In genomic region chr16:56028722-56029551, GRCm38 (mm10) we compare ENCODE assay signal across 8 mouse cellular contexts. TPM values are rescaled to one million over a fixed set of nuclear protein-coding genes. Genes with fewer than 3 reads are reported as not detected.
DNase-seq lines count a peak whose midpoint lies in the region; ATAC-seq and TF ChIP-seq lines count a peak whose summit lies in the region.

No protein-coding gene starts in this region.

- peak overlapping the region; percentile 89 for H3K4me3 ChIP-seq in heart, embryonic 12.5 days
- peak overlapping the region; percentile 90 for H3K4me3 ChIP-seq in G1E (ENCODE audit: low read depth, low read length)
- peak overlapping the region; percentile 87 for H3K4me3 ChIP-seq in embryonic facial prominence, embryonic 13.5 days
- peak overlapping the region; percentile 91 for H3K4me3 ChIP-seq in lung, postnatal 0 days (ENCODE audit: low read depth, low read length)

- peak overlapping the region; percentile 95 for H3K9ac ChIP-seq in heart, embryonic 12.5 days
- H3K9ac ChIP-seq in embryonic facial prominence, embryonic 13.5 days: peak overlapping the region; percentile 97
- H3K9ac ChIP-seq in lung, postnatal 0 days (replicated peaks; ENCODE audit: low read depth): peak overlapping the region; percentile 90

- intact Hi-C loops in heart, postnatal 25 days (cut with DNase I): loop anchor here (2.0 kb wide), 2 partner anchors 54 to 62 kb away; partner anchors contain the start of gene Rpl24

- peaks cover 22% of the 10 kb centered on the region for H3K4me1 ChIP-seq in heart, embryonic 12.5 days (replicated peaks)
- H3K4me1 ChIP-seq in G1E (ENCODE audit: insufficient read depth, low read depth, low read length): peaks cover 40% of the 10 kb centered on the region
- peaks cover 20% of the 10 kb centered on the region for H3K4me1 ChIP-seq in embryonic facial prominence, embryonic 13.5 days
- H3K4me1 ChIP-seq in lung, postnatal 0 days (ENCODE audit: insufficient read depth, low read depth, low read length): peaks cover 14% of the 10 kb centered on the region

- no peak for DNase-seq in heart, postnatal 25 days (ENCODE audit: low spot score)
- peak; percentile 44 for DNase-seq in G1E (ENCODE audit: low spot score)
- DNase-seq in induced T-regulatory cell, adult 2 months (ENCODE audit: low read depth): peak; percentile 74
- DNase-seq in lung, postnatal 0 days (ENCODE audit: low spot score): peak; percentile 70
- peak; percentile 36 for DNase-seq in splenic B cell, adult 2 months (ENCODE audit: low read depth, low spot score)
- no peak for DNase-seq in spleen, postnatal 36 days (ENCODE audit: low spot score in 2 of 2)

- TF ChIP-seq EP300 in lung, postnatal 0 days (IDR thresholded peaks at IDR 0.05): no peak

- peak; percentile 90 for ATAC-seq in heart, embryonic 12.5 days (ENCODE audit: insufficient number of reproducible peaks, low FRiP score)
- no peak for ATAC-seq in G1E (ENCODE audit: extremely low read depth, insufficient number of reproducible peaks, low FRiP score, poor library complexity, severe bottlenecking)
- ATAC-seq in embryonic facial prominence, embryonic 13.5 days (ENCODE audit: insufficient number of reproducible peaks, insufficient read depth, low FRiP score, low TSS enrichment, low read depth): peak; percentile 79
- ATAC-seq in lung, postnatal 0 days: peak; percentile 86

- H3K27ac ChIP-seq in heart, embryonic 12.5 days (ENCODE audit: poor library complexity, severe bottlenecking): peak overlapping the region; percentile 90
- H3K27ac ChIP-seq in embryonic facial prominence, embryonic 13.5 days: peak overlapping the region; percentile 95
- peak overlapping the region; percentile 94 for H3K27ac ChIP-seq in lung, postnatal 0 days (ENCODE audit: low read length)

- H3K36me3 ChIP-seq in heart, embryonic 12.5 days: peaks cover 36% of the 10 kb centered on the region
- peaks cover 59% of the 10 kb centered on the region for H3K36me3 ChIP-seq in G1E (replicated peaks)
- H3K36me3 ChIP-seq in embryonic facial prominence, embryonic 13.5 days: peaks cover 33% of the 10 kb centered on the region
- no peaks in the 10 kb centered on the region for H3K36me3 ChIP-seq in lung, postnatal 0 days (ENCODE audit: insufficient read depth, low read length)
- H3K36me3 ChIP-seq in splenic B cell, adult 2 months (ENCODE audit: control insufficient read depth, insufficient read depth, low read length, poor library complexity, severe bottlenecking): peaks cover 3% of the 10 kb centered on the region; the same call in 1 of the 2 replicates

- H3K9me3 ChIP-seq in heart, embryonic 12.5 days (replicated peaks): no peaks in the 10 kb centered on the region
- H3K9me3 ChIP-seq in G1E (replicated peaks): no peaks in the 10 kb centered on the region
- H3K9me3 ChIP-seq in embryonic facial prominence, embryonic 13.5 days: no peaks in the 10 kb centered on the region
- H3K9me3 ChIP-seq in lung, postnatal 0 days (ENCODE audit: low read length): no peaks in the 10 kb centered on the region

- under 1% methylated on average over 57 of the region's 62 CpGs for WGBS in heart, embryonic 12.5 days
- under 1% methylated on average over 60 of the region's 62 CpGs for WGBS in embryonic facial prominence, embryonic 13.5 days
- 2% methylated on average over 56 of the region's 62 CpGs for WGBS in lung, postnatal 0 days

- no peaks in the 10 kb centered on the region for H3K27me3 ChIP-seq in heart, embryonic 12.5 days (replicated peaks)
- no peaks in the 10 kb centered on the region for H3K27me3 ChIP-seq in G1E (ENCODE audit: insufficient read depth, low read length)
- H3K27me3 ChIP-seq in embryonic facial prominence, embryonic 13.5 days: no peaks in the 10 kb centered on the region
- no peaks in the 10 kb centered on the region for H3K27me3 ChIP-seq in lung, postnatal 0 days (replicated peaks; ENCODE audit: insufficient read depth, low read length)
- no peaks in the 10 kb centered on the region for H3K27me3 ChIP-seq in splenic B cell, adult 2 months (ENCODE audit: control insufficient read depth, insufficient read depth, low read length, poor library complexity, severe bottlenecking)

- H3K4me2 ChIP-seq in heart, embryonic 12.5 days: peak overlapping the region; percentile 82
- peak overlapping the region; percentile 71 for H3K4me2 ChIP-seq in embryonic facial prominence, embryonic 13.5 days
- H3K4me2 ChIP-seq in lung, postnatal 0 days (replicated peaks; ENCODE audit: low read depth, low read length): peak overlapping the region; percentile 60

- TF ChIP-seq CTCF in G1E (IDR thresholded peaks at IDR 0.05; ENCODE audit: low read depth, low read length): no peak
- TF ChIP-seq CTCF in lung, postnatal 0 days (IDR thresholded peaks at IDR 0.05): no peak

RNA-seq across cellular contexts. Expression of gene Pcnp, which starts 0.6 kb away (rescaled TPM):
- polyA plus RNA-seq in heart, embryonic 12.5 days (2016; fragmentation: Nextera tagmentation; extraction: Ambion mirVana): 177 and 180 TPM in 2 replicates
- 10 to 100 TPM; 49.3 to 56.8 TPM for total RNA-seq in heart, postnatal 25 days (2021)
- 176 and 198 TPM in 2 replicates for total RNA-seq in G1E (2014; fragmentation: Nextera tagmentation)
- total RNA-seq in G1E (2017): 106 and 113 TPM in 2 replicates
- 30.9 and 31.6 TPM in 2 replicates for polyA plus RNA-seq in G1E (2012)
- polyA plus RNA-seq in embryonic facial prominence, embryonic 13.5 days (2015; fragmentation: Nextera tagmentation; extraction: Ambion mirVana): 272 and 285 TPM in 2 replicates
- polyA plus RNA-seq in lung, postnatal 0 days (2015; fragmentation: Nextera tagmentation; extraction: Ambion mirVana): 166 and 175 TPM in 2 replicates

RNA-seq across cellular contexts. Expression of gene Trmt10c, which starts 8.7 kb away (rescaled TPM):
- 23.0 and 24.3 TPM in 2 replicates for polyA plus RNA-seq in heart, embryonic 12.5 days (2016; fragmentation: Nextera tagmentation; extraction: Ambion mirVana)
- total RNA-seq in heart, postnatal 25 days (2021): 10 to 100 TPM; 11.0 to 11.3 TPM
- total RNA-seq in G1E (2014; fragmentation: Nextera tagmentation): 28.4 and 35.4 TPM in 2 replicates
- 38.6 and 43.8 TPM in 2 replicates for total RNA-seq in G1E (2017)
- polyA plus RNA-seq in G1E (2012): 13.6 and 15.4 TPM in 2 replicates
- polyA plus RNA-seq in embryonic facial prominence, embryonic 13.5 days (2015; fragmentation: Nextera tagmentation; extraction: Ambion mirVana): 27.7 and 28.5 TPM in 2 replicates
- 13.0 and 16.0 TPM in 2 replicates for polyA plus RNA-seq in lung, postnatal 0 days (2015; fragmentation: Nextera tagmentation; extraction: Ambion mirVana)

RNA-seq across cellular contexts. Expression of gene Senp7, which starts 19.2 kb away (rescaled TPM):
- polyA plus RNA-seq in heart, embryonic 12.5 days (2016; fragmentation: Nextera tagmentation; extraction: Ambion mirVana): 20.8 and 24.8 TPM in 2 replicates
- 10 to 100 TPM; 15.8 to 18.0 TPM for total RNA-seq in heart, postnatal 25 days (2021)
- total RNA-seq in G1E (2014; fragmentation: Nextera tagmentation): 115 and 130 TPM in 2 replicates
- 29.4 and 37.4 TPM in 2 replicates for total RNA-seq in G1E (2017)
- polyA plus RNA-seq in G1E (2012): 18.6 and 20.5 TPM in 2 replicates
- polyA plus RNA-seq in embryonic facial prominence, embryonic 13.5 days (2015; fragmentation: Nextera tagmentation; extraction: Ambion mirVana): 44.9 and 51.2 TPM in 2 replicates
- 19.9 and 21.2 TPM in 2 replicates for polyA plus RNA-seq in lung, postnatal 0 days (2015; fragmentation: Nextera tagmentation; extraction: Ambion mirVana)

RNA-seq across cellular contexts. Expression of gene Zbtb11, which starts 55.3 kb away (rescaled TPM):
- 14.2 and 17.3 TPM in 2 replicates for polyA plus RNA-seq in heart, embryonic 12.5 days (2016; fragmentation: Nextera tagmentation; extraction: Ambion mirVana)
- total RNA-seq in heart, postnatal 25 days (2021): 10 to 100 TPM in 1 of 2 experiments, 1 to 10 TPM in 1; 9.7 to 11.4 TPM
- total RNA-seq in G1E (2014; fragmentation: Nextera tagmentation) (37.0 and 37.6 TPM in 2 replicates), G1E (2017) (35.1 and 42.3 TPM in 2 replicates)
- 6.8 TPM in 2 replicates for polyA plus RNA-seq in G1E (2012)
- polyA plus RNA-seq in embryonic facial prominence, embryonic 13.5 days (2015; fragmentation: Nextera tagmentation; extraction: Ambion mirVana): 22.9 and 25.4 TPM in 2 replicates
- 8.4 and 9.3 TPM in 2 replicates for polyA plus RNA-seq in lung, postnatal 0 days (2015; fragmentation: Nextera tagmentation; extraction: Ambion mirVana)

Comparison
In these comparisons a context has a peak if more than half of its experiments do, and no peak if none do; other contexts are left out.
1. DNase-seq: peak in G1E (single experiment), induced T-regulatory cell, adult 2 months (single experiment), lung, postnatal 0 days (single experiment) and splenic B cell, adult 2 months (single experiment); none in heart, postnatal 25 days (single experiment) and spleen, postnatal 36 days (0 of 2).
2. Peak in every context shown above with its lines, with median percentiles within 50 percentile points of each other: H3K27ac ChIP-seq, H3K4me2 ChIP-seq, H3K4me3 ChIP-seq and H3K9ac ChIP-seq.